In the genomic region with DNA sequence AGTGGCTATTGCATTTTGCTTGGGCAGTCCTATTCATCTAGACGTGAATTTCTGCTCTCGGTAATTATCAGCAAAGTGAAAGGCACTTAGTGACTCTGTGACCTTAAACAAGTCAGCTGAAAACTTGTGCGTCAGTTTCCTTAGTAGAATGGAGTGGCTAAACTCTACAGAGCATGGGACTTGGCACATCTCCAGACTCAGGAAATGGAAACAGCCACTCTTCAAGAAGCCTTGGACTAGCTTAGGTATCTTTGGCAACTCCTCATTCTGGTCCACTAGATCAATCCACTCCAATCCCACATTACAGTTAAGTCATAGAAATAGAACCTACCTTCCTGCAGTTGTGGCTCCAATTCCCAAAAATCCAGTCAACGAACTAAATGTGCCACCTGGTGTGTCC, we compare ENCODE assay signal across 11 mouse cellular contexts. TPM values are rescaled to one million over a fixed set of nuclear protein-coding genes. Genes with fewer than 3 reads are reported as not detected.
DNase-seq lines count a peak whose midpoint lies in the region; ATAC-seq lines count a peak whose summit lies in the region.
"Had no signal": no experiment of that assay in that cellular context is flagged by ENCODE, and none has a peak within 500 bp of the region (broad histone marks: within the 10 kb centered on the region; RNA-seq: fewer than 3 reads in every experiment).

No protein-coding gene starts in this region.

- DNase-seq in heart, postnatal 10 days = peak; percentile 56 to 59
- DNase-seq in liver, embryonic 13.5 days = no peak
- no peak for DNase-seq in spleen, postnatal 14 days (ENCODE audit: low spot score in 2 of 2)
- no peak for DNase-seq in urinary bladder, adult 2 months (ENCODE audit: low spot score)
- DNase-seq in thymus, postnatal 25 days = no peak
- DNase-seq: cerebellum, adult 8-10 months had no signal

- H3K4me3 ChIP-seq in megakaryocyte, embryonic 14.5 days (replicated peaks) = peak overlapping the region; percentile 11
- no peak overlapping the region for H3K4me3 ChIP-seq in liver, embryonic 13.5 days (replicated peaks)

- H3K27me3 ChIP-seq in megakaryocyte, embryonic 14.5 days (replicated peaks) = peaks cover 5% of the 10 kb centered on the region
- H3K27me3 ChIP-seq in liver, embryonic 13.5 days = no peaks in the 10 kb centered on the region

- WGBS in liver, embryonic 13.5 days (ENCODE audit: insufficient replicate concordance) = 63% methylated on average over 4 of the region's 4 CpGs

- intact Hi-C loops in heart, postnatal 10 days (cut with DNase I) = loop anchor here (2.0 kb wide), 1 partner anchor 51 kb away; no protein-coding TSS in a partner anchor

- no peaks in the 10 kb centered on the region for H3K9me3 ChIP-seq in megakaryocyte, embryonic 14.5 days
- no peaks in the 10 kb centered on the region for H3K9me3 ChIP-seq in liver, embryonic 13.5 days (replicated peaks)

- 0 out of 2 replicates have a peak overlapping the region, but pooled peaks have one; percentile 39 for H3K27ac ChIP-seq in liver, embryonic 13.5 days

- no peak for ATAC-seq in megakaryocyte, adult 5-6 weeks (ENCODE audit: poor library complexity, severe bottlenecking)
- no peak for ATAC-seq in liver, embryonic 13.5 days (ENCODE audit: low read depth)

- H3K4me1 ChIP-seq in megakaryocyte, embryonic 14.5 days = peaks cover 69% of the 10 kb centered on the region
- H3K4me1 ChIP-seq in liver, embryonic 13.5 days (replicated peaks) = peaks cover 34% of the 10 kb centered on the region

- no peak overlapping the region for H3K9ac ChIP-seq in liver, embryonic 13.5 days

- H3K4me2 ChIP-seq in liver, embryonic 13.5 days = no peak overlapping the region

- peaks cover 16% of the 10 kb centered on the region for H3K36me3 ChIP-seq in megakaryocyte, embryonic 14.5 days (replicated peaks; ENCODE audit: low read length)
- peaks cover 6% of the 10 kb centered on the region for H3K36me3 ChIP-seq in liver, embryonic 13.5 days

RNA-seq across cellular contexts. Expression of gene 4931406P16Rik, which starts 7.9 kb away (rescaled TPM):
- 3.4 and 6.2 TPM in 2 replicates for polyA plus RNA-seq in megakaryocyte, embryonic 14.5 days (2012; ENCODE audit: insufficient read depth, low replicate concordance)
- total RNA-seq in megakaryocyte, adult 5-6 weeks (2015) = 18.6 and 23.2 TPM in 2 replicates
- total RNA-seq in megakaryocyte, adult 5-6 weeks (2017) = 19.4 and 23.7 TPM in 2 replicates
- total RNA-seq in heart, postnatal 10 days (2021) = 100 to 1,000 TPM in 1 of 2 experiments, 10 to 100 TPM in 1; 95.5 to 102 TPM
- polyA plus RNA-seq in liver, embryonic 13.5 days (2015; fragmentation: Nextera tagmentation; extraction: Ambion mirVana) = 11.0 and 19.0 TPM in 2 replicates
- polyA plus RNA-seq in urinary bladder, adult 2 months (2012; rRNA removed) = 31.1 and 31.4 TPM in 2 replicates

RNA-seq across cellular contexts. Expression of gene Gm6096, which starts 54.6 kb away (rescaled TPM):
- not detected in 2 replicates for polyA plus RNA-seq in megakaryocyte, embryonic 14.5 days (2012; ENCODE audit: insufficient read depth, low replicate concordance)
- not detected in 2 replicates for total RNA-seq in megakaryocyte, adult 5-6 weeks (2015)
- total RNA-seq in megakaryocyte, adult 5-6 weeks (2017) = not detected in 2 replicates
- total RNA-seq in heart, postnatal 10 days (2021) = not detected
- not detected in 2 replicates for polyA plus RNA-seq in liver, embryonic 13.5 days (2015; fragmentation: Nextera tagmentation; extraction: Ambion mirVana)
- polyA plus RNA-seq in urinary bladder, adult 2 months (2012; rRNA removed) = not detected in 2 replicates
- total RNA-seq: left cerebral cortex, adult 8-10 months had no signal
- polyA plus RNA-seq: frontal cortex, adult 2 months; spleen, adult 2 months had no signal

Comparison
In these comparisons a context has a peak if more than half of its experiments do, and no peak if none do; other contexts are left out.
1. DNase-seq: peak in heart, postnatal 10 days (2 of 2); none in liver, embryonic 13.5 days (single experiment), spleen, postnatal 14 days (0 of 2), urinary bladder, adult 2 months (single experiment) and thymus, postnatal 25 days (single experiment).